Mouse (Mus musculus) forebrain, embryonic 16.5 days (tissue): ENCODE data around the gene Saxo2. TPM values are rescaled to one million over a fixed set of nuclear protein-coding genes. Genes with fewer than 3 reads are reported as not detected.
A peak's percentile ranks its signal among the peaks of the same experiment; 100 is the strongest.

Experiments
- ATAC-seq: fragments of 200-750 bp; cut with Nextera tagmentation; 2 replicates; pipeline ENCODE4 v1.8.0; 2017; ENCODE audit warnings: mild to moderate bottlenecking, moderate library complexity
- H3K27ac ChIP-seq: fragments of 300-500 bp; sonication (generic); 2 replicates; pipeline ENCODE4 v1.5.1; 2014; ENCODE audit warnings: low read length, control low read depth
- H3K27me3 ChIP-seq: fragments of 300-500 bp; sonication (generic); replicated peaks from 2 replicates; pipeline ENCODE4 v1.6.1; 2014; ENCODE audit warnings: low read length; ENCODE audit not compliant: control insufficient read depth, insufficient read depth
- H3K36me3 ChIP-seq: fragments of 300-500 bp; sonication (generic); 2 replicates; pipeline ENCODE4 v1.6.1; 2014; ENCODE audit not compliant: control insufficient read depth, insufficient read depth
- H3K4me1 ChIP-seq: fragments of 300-500 bp; sonication (generic); replicated peaks from 2 replicates; pipeline ENCODE4 v1.6.1; 2014; ENCODE audit warnings: low read length; ENCODE audit not compliant: control insufficient read depth, insufficient read depth
- H3K4me2 ChIP-seq: fragments of 300-500 bp; sonication (generic); 2 replicates; pipeline ENCODE4 v1.6.1; 2014; ENCODE audit warnings: mild to moderate bottlenecking, low read length, control low read depth
- H3K4me3 ChIP-seq: fragments of 300-500 bp; sonication (generic); replicated peaks from 2 replicates; pipeline ENCODE4 v1.5.1; 2014; ENCODE audit warnings: mild to moderate bottlenecking, low read length, control low read depth
- H3K9ac ChIP-seq: fragments of 300-500 bp; sonication (generic); replicated peaks from 2 replicates; pipeline ENCODE4 v1.6.1; 2014; ENCODE audit warnings: low read depth, low read length, control low read depth
- H3K9me3 ChIP-seq: fragments of 300-500 bp; sonication (generic); 2 replicates; pipeline ENCODE4 v1.6.1; 2016; ENCODE audit warnings: low read length; ENCODE audit not compliant: control insufficient read depth
- WGBS: fragments of 180-500 bp; shearing (Covaris S2); extraction: QIAGEN DNeasy Blood & Tissue Kit; methylation state at CpG from one replicate; pipeline ENCODE4 v1.1.7; 2014; 5-methylcytosine and 5-hydroxymethylcytosine counted together
- polyA plus RNA-seq: library from polyadenylated mRNA; unstranded; fragments of >200 nt; fragmentation: Nextera tagmentation; extraction: Ambion mirVana; gene quantifications from 2 replicates; pipeline ENCODE4 v1.2.1, GENCODE M21; 2015

The Saxo2 gene
- 14.5 and 18.8 TPM in 2 replicates for polyA plus RNA-seq

DNA sequence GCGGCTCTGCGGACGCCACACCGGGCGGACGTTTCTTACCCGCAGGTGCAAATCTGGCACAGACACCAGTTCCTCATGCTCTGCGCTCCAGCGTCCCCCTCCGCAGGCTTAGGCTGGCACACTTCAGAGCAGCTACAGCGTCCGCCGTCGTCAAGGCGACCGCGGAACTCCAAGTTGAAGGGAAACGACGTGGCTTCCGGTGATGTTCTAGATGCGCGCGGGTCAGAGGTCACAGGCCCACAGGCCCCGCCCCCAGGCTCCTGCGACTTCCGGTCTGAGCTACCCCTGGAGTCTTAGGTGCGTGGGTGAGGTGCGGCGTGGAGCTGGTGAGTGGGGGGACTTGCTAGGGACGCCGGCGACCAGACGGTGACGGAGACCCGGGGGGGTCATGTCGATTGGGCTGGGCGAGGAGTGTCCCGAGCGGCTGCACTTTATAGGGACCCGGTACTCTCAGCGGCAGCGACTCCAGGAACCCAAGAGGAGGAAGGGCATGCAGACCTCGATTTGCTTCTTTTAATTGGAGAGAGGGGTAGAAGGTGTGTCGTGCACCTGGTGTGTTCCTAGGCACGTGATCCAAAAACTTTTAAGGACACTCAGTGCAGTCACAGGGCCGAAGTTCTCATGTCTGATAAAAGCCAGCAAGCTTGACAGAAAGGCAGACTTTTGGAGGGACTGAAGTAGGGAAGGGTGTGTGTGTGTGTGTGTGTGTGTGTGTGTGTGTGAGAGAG lies at the start of gene Saxo2, which contains the start of gene Efl1:
Gene Saxo2, minus strand, starts transcription at position 176 of the 728 bp plus-strand sequence.
Gene Efl1, plus strand, starts transcription at position 262 of the 728 bp plus-strand sequence.
- H3K4me1 ChIP-seq: peaks cover 11% of the 10 kb centered on the region
- H3K27ac ChIP-seq: no peak within 1 kb of the TSS

DNA sequence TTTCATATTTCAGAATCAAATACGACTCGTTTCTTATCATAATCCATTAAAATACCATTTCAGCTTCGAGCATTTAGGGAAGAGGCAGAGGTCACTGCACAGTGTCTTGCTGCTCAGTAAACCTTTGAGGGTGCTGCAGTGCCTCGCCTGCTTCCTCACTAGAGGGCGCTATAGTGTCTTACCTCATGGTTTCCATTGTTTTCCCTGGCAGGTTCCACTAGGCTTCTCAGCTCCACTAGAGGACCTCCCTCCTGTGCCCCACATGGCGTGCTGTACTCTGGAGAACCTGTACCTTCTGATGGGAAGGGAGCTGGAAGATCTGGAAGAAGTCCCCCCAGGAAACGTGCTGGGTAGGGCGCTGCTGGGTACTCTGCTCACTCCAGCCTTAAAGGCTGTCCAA lies 49.3 kb upstream of the Saxo2 start:
- WGBS: 76% methylated on average over 8 of the region's 8 CpGs
- peaks cover 15% of the 10 kb centered on the region for H3K36me3 ChIP-seq
- H3K9me3 ChIP-seq: no peaks in the 10 kb centered on the region

More for the DNA sequence above, at the start of gene Saxo2, which contains the start of gene Efl1:
- peak within 1 kb of the TSS; percentile 74 for H3K4me3 ChIP-seq
- under 1% methylated on average over 46 of the region's 46 CpGs for WGBS
- no peaks in the 10 kb centered on the region for H3K27me3 ChIP-seq
- no peaks in the 10 kb centered on the region for H3K36me3 ChIP-seq
- peak within 1 kb of the TSS; percentile 59 for H3K4me2 ChIP-seq
- H3K9me3 ChIP-seq: no peaks in the 10 kb centered on the region
- peak within 1 kb of the TSS; percentile 73 for H3K9ac ChIP-seq
- peak; percentile 99 for ATAC-seq

DNA sequence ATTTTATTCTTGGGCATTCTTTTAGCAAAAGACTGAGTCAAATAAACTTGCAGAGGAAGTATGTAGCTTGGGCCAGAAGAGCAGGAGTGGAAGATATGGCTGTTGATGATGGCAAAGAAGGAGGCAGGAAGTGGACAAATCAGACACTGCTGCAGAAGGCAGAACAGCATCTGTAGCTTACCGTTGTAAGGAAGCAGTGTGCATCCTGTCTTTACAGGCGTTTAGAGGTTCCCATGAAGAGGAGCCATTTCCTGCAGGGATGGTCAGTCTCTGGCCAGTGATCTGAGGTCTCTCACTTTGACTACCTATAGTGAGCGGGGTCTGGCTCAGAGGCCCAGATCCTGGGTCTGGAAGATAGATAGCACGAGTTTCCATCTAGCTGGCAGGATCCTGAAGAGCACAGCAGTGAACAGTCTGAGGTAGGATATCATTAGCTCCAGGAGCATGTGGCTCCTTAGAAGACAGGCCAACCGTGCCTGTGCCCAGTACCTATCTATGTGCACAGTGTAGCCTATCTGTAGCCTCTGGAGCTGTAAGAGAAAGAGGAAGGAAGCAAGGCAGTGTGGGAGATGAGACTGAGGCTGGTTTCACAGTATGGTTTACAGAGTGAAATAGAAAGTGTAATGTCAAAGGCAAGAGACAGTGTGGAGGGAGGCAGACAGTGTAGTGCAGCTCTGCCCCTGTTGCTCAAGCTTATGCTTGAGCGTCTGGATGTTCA lies 42.9 kb upstream of the Saxo2 start:
- Histone ChIP-seq H3K27me3 (no peaks in the 10 kb centered on the region), H3K4me1 (no peaks in the 10 kb centered on the region), H3K4me2 (no peak overlapping the region), H3K27ac (no peak overlapping the region), H3K36me3 (peaks cover 14% of the 10 kb centered on the region), H3K9ac (no peak overlapping the region), H3K4me3 (no peak overlapping the region), H3K9me3 (no peaks in the 10 kb centered on the region)
- no peak for ATAC-seq
- WGBS: 94% methylated on average over 6 of the region's 6 CpGs

More for the DNA sequence above, 49.3 kb upstream of the Saxo2 start:
- ATAC-seq: no peak
- H3K4me1 ChIP-seq: no peaks in the 10 kb centered on the region
- no peak overlapping the region for H3K27ac ChIP-seq
- no peak overlapping the region for H3K4me2 ChIP-seq
- H3K27me3 ChIP-seq: no peaks in the 10 kb centered on the region
- no peak overlapping the region for H3K9ac ChIP-seq
- no peak overlapping the region for H3K4me3 ChIP-seq

DNA sequence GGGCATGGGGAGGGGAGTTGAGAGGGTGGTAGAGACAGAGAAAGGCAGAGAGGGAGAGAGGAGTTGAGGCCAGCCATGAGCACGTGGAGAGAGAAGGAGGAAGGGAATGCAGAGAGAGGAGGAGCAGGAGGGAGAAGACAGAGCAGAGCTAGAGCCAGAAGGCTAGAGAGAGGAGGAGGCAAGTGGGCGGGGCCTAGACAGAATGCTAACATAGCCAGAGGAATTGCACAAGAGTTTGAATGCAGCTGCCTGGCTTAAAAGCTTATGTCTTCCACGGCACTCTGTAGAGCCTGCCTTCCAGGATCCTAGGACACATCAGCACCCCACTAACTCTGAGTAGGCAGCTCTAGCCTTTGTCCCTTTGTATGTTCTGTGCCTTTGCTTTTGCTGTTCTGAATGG lies 40.4 kb upstream of the Saxo2 start:
- 41% methylated on average over 3 of the region's 3 CpGs for WGBS
- Histone ChIP-seq H3K9ac (no peak overlapping the region), H3K27ac (no peak overlapping the region), H3K4me2 (no peak overlapping the region), H3K9me3 (no peaks in the 10 kb centered on the region), H3K27me3 (no peaks in the 10 kb centered on the region), H3K4me3 (no peak overlapping the region), H3K4me1 (no peaks in the 10 kb centered on the region), H3K36me3 (peaks cover 22% of the 10 kb centered on the region)
- ATAC-seq: peak; percentile 66

DNA sequence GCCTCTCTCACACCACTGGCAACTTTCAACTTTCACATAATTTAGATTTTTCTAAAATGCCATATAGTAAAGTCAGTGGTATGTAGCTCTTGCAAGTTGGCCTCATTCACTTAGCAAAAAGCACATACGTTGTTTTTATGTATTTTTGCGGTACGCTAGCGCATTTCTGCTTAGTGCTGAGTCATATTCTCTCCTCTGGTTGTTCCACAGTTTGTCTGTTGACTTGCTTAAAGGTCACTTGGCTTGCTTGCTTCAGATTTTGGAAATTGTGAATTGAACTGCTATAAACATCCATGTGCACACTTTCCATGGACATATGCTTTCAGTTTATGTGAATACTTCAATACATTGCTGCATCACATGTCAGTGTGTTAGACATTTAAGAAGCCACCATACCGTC lies 31.6 kb upstream of the Saxo2 start:
- no peak overlapping the region for H3K4me2 ChIP-seq
- no peaks in the 10 kb centered on the region for H3K4me1 ChIP-seq
- no peak overlapping the region for H3K27ac ChIP-seq
- no peaks in the 10 kb centered on the region for H3K27me3 ChIP-seq
- no peak for ATAC-seq
- 92% methylated on average over 5 of the region's 5 CpGs for WGBS
- H3K36me3 ChIP-seq: peaks cover 5% of the 10 kb centered on the region
- no peaks in the 10 kb centered on the region for H3K9me3 ChIP-seq
- no peak overlapping the region for H3K4me3 ChIP-seq
- no peak overlapping the region for H3K9ac ChIP-seq

DNA sequence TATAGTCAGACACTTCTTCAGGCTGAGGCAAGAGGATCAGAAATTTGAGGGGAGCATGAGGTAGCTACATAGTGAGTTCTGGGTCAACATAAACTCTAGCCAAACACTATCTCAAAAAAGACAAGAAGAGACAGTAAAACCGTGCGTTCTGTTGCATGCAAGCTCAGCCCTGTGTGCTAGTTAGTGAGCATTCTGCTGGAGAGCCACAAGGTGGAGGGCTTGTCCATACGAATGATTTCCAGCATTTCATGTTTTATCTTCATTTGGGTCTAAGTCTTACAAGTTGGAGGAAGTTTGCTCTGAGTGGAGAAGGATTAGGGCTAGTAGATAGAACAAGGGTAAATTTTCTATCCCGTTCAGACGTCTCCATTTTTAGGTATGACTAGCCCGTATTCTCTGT lies 28.5 kb upstream of the Saxo2 start:
- 0 out of 2 replicates have a peak, but pooled peaks have one; percentile 33 for ATAC-seq
- Histone ChIP-seq H3K27ac (no peak overlapping the region), H3K4me3 (no peak overlapping the region), H3K9ac (no peak overlapping the region), H3K4me2 (no peak overlapping the region), H3K4me1 (no peaks in the 10 kb centered on the region), H3K36me3 (peaks cover 3% of the 10 kb centered on the region; the same call in 1 of the 2 replicates), H3K27me3 (no peaks in the 10 kb centered on the region), H3K9me3 (no peaks in the 10 kb centered on the region)
- WGBS: 91% methylated on average over 6 of the region's 6 CpGs

DNA sequence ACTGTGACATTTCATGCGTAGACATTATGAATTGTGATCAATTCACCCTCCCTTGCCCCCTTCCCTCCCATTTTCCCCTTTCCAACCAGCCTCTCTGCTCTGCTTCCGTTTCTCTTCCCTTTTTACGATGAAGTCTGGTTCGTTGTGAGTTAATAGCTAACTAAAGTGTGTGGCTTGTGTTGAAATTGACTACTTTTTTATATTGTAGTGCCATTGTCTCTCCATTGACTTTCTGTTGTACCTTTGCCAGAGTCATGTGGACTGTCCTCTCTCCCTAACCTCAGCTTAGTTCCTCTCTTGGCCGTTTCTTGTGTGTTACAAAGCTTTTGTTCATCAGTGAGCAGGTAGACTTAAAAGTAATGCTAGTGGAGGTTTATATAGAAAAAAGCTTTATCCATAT lies 27.7 kb upstream of the Saxo2 start:
- H3K27ac ChIP-seq: no peak overlapping the region
- WGBS: 87% methylated on average over 5 of the region's 5 CpGs
- no peaks in the 10 kb centered on the region for H3K27me3 ChIP-seq

DNA sequence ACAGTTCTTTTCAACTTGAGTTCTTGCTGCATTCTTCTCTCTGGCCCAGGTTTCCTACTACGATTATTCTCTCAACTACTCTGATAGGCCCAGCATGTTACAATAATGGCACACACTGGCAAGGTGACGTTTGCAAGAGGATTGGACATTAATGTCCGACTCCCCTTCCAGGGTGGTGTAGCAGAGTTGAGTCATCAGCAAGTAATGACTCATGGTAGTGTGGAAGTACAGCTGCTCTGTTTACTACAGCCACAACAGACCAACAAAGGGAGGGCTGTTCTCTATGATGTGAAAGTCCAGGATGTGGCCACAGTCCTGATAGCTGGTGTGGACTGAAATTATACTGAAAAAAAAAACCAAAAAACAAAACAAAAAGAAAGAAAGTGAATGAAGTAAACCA lies 16.3 kb upstream of the Saxo2 start:
- Histone ChIP-seq H3K4me1 (no peaks in the 10 kb centered on the region), H3K27ac (no peak overlapping the region), H3K4me3 (no peak overlapping the region), H3K9ac (no peak overlapping the region), H3K9me3 (no peaks in the 10 kb centered on the region), H3K36me3 (peaks cover 8% of the 10 kb centered on the region), H3K27me3 (no peaks in the 10 kb centered on the region), H3K4me2 (no peak overlapping the region)
- WGBS: 90% methylated on average over 3 of the region's 3 CpGs
- no peak for ATAC-seq

More for the DNA sequence above, 27.7 kb upstream of the Saxo2 start:
- Histone ChIP-seq H3K4me2 (no peak overlapping the region), H3K4me3 (no peak overlapping the region), H3K9ac (no peak overlapping the region), H3K9me3 (no peaks in the 10 kb centered on the region), H3K36me3 (peaks cover 7% of the 10 kb centered on the region), H3K4me1 (no peaks in the 10 kb centered on the region)
- ATAC-seq: no peak

DNA sequence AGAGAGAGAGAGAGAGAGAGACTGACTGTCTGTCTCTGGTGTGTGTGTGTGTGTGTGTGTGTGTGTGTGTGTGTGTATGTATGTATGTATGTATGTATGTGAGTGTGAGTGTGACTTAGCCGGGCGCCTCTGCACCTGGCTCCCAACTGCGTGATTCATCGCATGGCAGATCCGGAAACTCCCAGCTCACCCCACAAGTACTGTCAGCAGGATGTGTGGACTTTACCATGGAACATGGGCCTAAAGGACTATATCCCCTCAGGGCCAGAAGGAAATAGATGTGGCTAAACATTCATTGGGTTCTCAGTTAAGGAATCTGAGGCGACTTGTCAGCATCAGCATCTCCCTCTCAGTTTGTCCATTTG lies 735 bp upstream of the Saxo2 start:
- ATAC-seq: no peak

More for the DNA sequence above, 735 bp upstream of the Saxo2 start:
- H3K36me3 ChIP-seq: no peaks in the 10 kb centered on the region
- H3K27ac ChIP-seq: no peak overlapping the region
- H3K27me3 ChIP-seq: no peaks in the 10 kb centered on the region
- 16% methylated on average over 6 of the region's 6 CpGs for WGBS
- H3K9ac ChIP-seq: peak overlapping the region; percentile 73
- peak overlapping the region; percentile 59 for H3K4me2 ChIP-seq
- peak overlapping the region; percentile 74 for H3K4me3 ChIP-seq
- no peaks in the 10 kb centered on the region for H3K9me3 ChIP-seq
- peaks cover 11% of the 10 kb centered on the region for H3K4me1 ChIP-seq
